Mouse (Mus musculus): ENCODE measurements around the gene Tex33.
"Not testable (repeated sequence)": the region's sequence is repeated elsewhere in the genome, so short reads cannot be mapped to it uniquely, and the experiment has no call there.

DNA sequence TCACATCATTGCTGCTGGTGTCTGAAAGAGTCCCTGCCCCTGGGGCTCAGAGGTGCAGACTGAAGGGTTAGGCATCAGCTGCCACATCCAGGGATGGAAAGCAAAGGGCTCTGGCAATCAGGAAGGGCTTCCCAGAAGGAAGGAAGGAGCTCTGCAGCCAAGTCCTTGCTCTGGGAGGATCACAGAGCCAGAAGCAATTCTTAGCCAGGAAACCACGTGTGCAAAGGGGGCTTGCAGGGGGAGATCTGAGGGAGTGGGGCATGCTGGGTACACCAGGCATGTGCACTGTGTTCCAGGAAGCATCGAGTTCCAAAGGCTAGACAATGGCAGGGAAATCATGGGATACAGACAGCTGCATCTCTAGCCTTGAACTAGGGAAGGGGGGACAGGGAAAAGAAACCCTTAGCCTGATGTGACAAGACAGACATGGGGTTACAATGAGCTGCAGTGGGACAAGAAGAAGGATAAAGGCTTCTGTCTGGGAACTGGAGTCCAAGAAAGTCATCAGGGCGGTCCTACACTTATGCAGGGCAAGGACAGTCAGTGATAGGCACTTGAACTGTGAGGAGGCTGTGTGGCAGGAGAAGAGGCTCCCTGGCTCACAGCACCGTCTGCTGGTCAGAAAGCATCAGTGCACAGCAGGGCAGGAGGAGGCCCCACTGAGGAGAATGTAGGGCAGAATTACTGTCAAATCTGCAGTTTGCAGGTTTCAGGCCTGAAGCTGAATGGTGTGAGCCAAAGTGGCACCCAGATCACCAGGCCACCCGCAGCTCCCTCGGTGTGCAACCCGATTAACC is 55.9 kb downstream of the Tex33 start:
- TF ChIP-seq POLR2A (IDR thresholded peaks at IDR 0.05; ENCODE audit: borderline replicate concordance, extremely low read depth, insufficient read depth, insufficient read length, poor library complexity, severe bottlenecking): not testable (repeated sequence)
- peak; percentile 80 for TF ChIP-seq CTCF (IDR thresholded peaks at IDR 0.05; ENCODE audit: borderline replicate concordance, extremely low read depth, insufficient read depth, insufficient read length)
